Mouse (Mus musculus): Measurements from ENCODE around the gene Ssr1.

GRCm38 (mm10) chr13:38018791-38019190 is 24.8 kb upstream of the Ssr1 start:
- TF ChIP-seq EP300 (IDR thresholded peaks at IDR 0.05; ENCODE audit: insufficient read depth, low read depth, low read length) (no peak), CTCF (IDR thresholded peaks at IDR 0.05) (no peak), POLR2A (IDR thresholded peaks at IDR 0.05; ENCODE audit: insufficient read depth, low read depth, low read length) (no peak)

Measured in heart, adult 2 months (tissue).